Mouse (Mus musculus) hindbrain, embryonic 11.5 days (tissue): ENCODE data around the gene Susd4. TPM values are rescaled to one million over a fixed set of nuclear protein-coding genes. Genes with fewer than 3 reads are reported as not detected.
A peak's percentile ranks its signal among the peaks of the same experiment; 100 is the strongest.

Source experiments
- ATAC-seq: fragments of 200-750 bp; cut with Nextera tagmentation; 2 replicates; pipeline ENCODE4 v1.8.0; 2017; ENCODE audit warnings: mild to moderate bottlenecking, moderate TSS enrichment, moderate library complexity; ENCODE audit not compliant: low FRiP score
- DNase-seq: peaks from one replicate; pipeline ENCODE4 v3.0.0-alpha.2; 2015; ENCODE audit warnings: low spot score
- H3K27ac ChIP-seq: fragments of 300-500 bp; sonication (generic); 2 replicates; pipeline ENCODE4 v1.5.1; 2014; ENCODE audit warnings: mild to moderate bottlenecking, low read depth, low read length
- H3K27me3 ChIP-seq: fragments of 300-500 bp; sonication (generic); 2 replicates; pipeline ENCODE4 v1.6.1; 2014; ENCODE audit warnings: mild to moderate bottlenecking, low read length, moderate library complexity, mixed read lengths; ENCODE audit not compliant: control insufficient read depth, insufficient read depth
- H3K36me3 ChIP-seq: fragments of 300-500 bp; sonication (generic); 2 replicates; pipeline ENCODE4 v1.6.1; 2014; ENCODE audit warnings: mild to moderate bottlenecking, low read length, moderate library complexity, mixed read lengths; ENCODE audit not compliant: control insufficient read depth, insufficient read depth
- H3K4me1 ChIP-seq: fragments of 300-500 bp; sonication (generic); replicated peaks from 2 replicates; pipeline ENCODE4 v1.6.1; 2014; ENCODE audit warnings: low read length, mixed read lengths; ENCODE audit not compliant: control insufficient read depth, insufficient read depth
- H3K4me2 ChIP-seq: fragments of 300-500 bp; sonication (generic); replicated peaks from 2 replicates; pipeline ENCODE4 v1.6.1; 2014; ENCODE audit warnings: mild to moderate bottlenecking, low read depth, low read length
- H3K4me3 ChIP-seq: fragments of 300-500 bp; sonication (generic); 2 replicates; pipeline ENCODE4 v1.5.1; 2014; ENCODE audit warnings: low read depth, low read length
- H3K9ac ChIP-seq: fragments of 300-500 bp; sonication (generic); 2 replicates; pipeline ENCODE4 v1.6.1; 2014; ENCODE audit warnings: low read depth, low read length
- H3K9me3 ChIP-seq: fragments of 300-500 bp; sonication (generic); 2 replicates; pipeline ENCODE4 v1.6.1; 2016; ENCODE audit warnings: low read length; ENCODE audit not compliant: control insufficient read depth
- WGBS: fragments of 180-500 bp; shearing (Covaris S2); extraction: QIAGEN DNeasy Blood & Tissue Kit; methylation state at CpG from one replicate; pipeline ENCODE4 v1.1.7; 2014; 5-methylcytosine and 5-hydroxymethylcytosine counted together
- polyA plus RNA-seq: library from polyadenylated mRNA; unstranded; fragments of >200 nt; fragmentation: Nextera tagmentation; extraction: Ambion mirVana; gene quantifications from 2 replicates; pipeline ENCODE4 v1.2.1, GENCODE M21; 2014

Gene Susd4
- polyA plus RNA-seq, 1 experiment from 2014 or later, result 27.2 TPM

DNA sequence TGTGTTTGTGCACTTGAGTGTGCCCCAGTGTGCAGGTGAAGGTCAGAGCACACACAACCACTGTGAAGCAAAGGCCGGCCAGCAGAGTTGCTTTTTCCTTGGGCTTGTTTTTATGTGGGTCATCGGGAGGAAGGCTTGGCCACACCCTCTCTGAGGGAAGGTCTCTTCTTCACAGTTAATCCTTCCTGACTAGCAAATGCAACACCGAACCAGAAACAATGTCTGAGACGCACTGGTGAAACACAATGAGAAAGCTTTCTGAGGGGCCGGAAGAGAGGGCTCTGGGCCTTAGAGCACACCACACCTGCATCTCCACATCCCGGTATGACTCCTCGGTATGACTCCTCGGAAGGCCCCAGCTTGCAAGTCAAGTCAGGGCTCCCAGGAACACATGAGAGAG is 12.4 kb upstream of the Susd4 start:
- Histone ChIP-seq H3K9me3 (no peaks in the 10 kb centered on the region), H3K4me3 (no peak overlapping the region), H3K4me1 (no peaks in the 10 kb centered on the region), H3K9ac (no peak overlapping the region), H3K36me3 (no peaks in the 10 kb centered on the region), H3K27ac (no peak overlapping the region), H3K27me3 (no peaks in the 10 kb centered on the region), H3K4me2 (no peak overlapping the region)
- DNase-seq (no peak), ATAC-seq (no peak)
- 82% methylated on average over 8 of the region's 8 CpGs for WGBS

GRCm38 (mm10) chr1:182753694-182754093 is 10.0 kb upstream of the Susd4 start:
- H3K9ac ChIP-seq, result no peak overlapping the region
- H3K9me3 ChIP-seq, result no peaks in the 10 kb centered on the region
- H3K27ac ChIP-seq, result no peak overlapping the region
- DNase-seq (no peak), ATAC-seq (no peak)
- 84% methylated on average over 8 of the region's 8 CpGs for WGBS
- no peak overlapping the region for H3K4me3 ChIP-seq
- H3K36me3 ChIP-seq, result no peaks in the 10 kb centered on the region
- H3K4me2 ChIP-seq, result no peak overlapping the region
- H3K4me1 ChIP-seq, result no peaks in the 10 kb centered on the region
- no peaks in the 10 kb centered on the region for H3K27me3 ChIP-seq

GRCm38 (mm10) chr1:182754865-182755264 is 8.8 kb upstream of the Susd4 start:
- H3K36me3 ChIP-seq, result no peaks in the 10 kb centered on the region
- H3K9ac ChIP-seq, result no peak overlapping the region
- ATAC-seq (no peak), DNase-seq (no peak)
- H3K4me1 ChIP-seq, result no peaks in the 10 kb centered on the region
- no peak overlapping the region for H3K4me3 ChIP-seq
- H3K27me3 ChIP-seq, result no peaks in the 10 kb centered on the region
- no peak overlapping the region for H3K4me2 ChIP-seq
- WGBS, result 83% methylated on average over 5 of the region's 5 CpGs
- H3K27ac ChIP-seq, result no peak overlapping the region
- no peaks in the 10 kb centered on the region for H3K9me3 ChIP-seq

- WGBS, result 93% methylated on average over 1 of the region's 1 CpGs
- Histone ChIP-seq H3K9me3 (no peaks in the 10 kb centered on the region), H3K36me3 (no peaks in the 10 kb centered on the region), H3K27me3 (no peaks in the 10 kb centered on the region), H3K27ac (no peak overlapping the region), H3K4me3 (no peak overlapping the region), H3K4me2 (no peak overlapping the region), H3K9ac (no peak overlapping the region), H3K4me1 (no peaks in the 10 kb centered on the region)
- no peak for ATAC-seq
- peak; percentile 12 for DNase-seq
These were observed 4.9 kb upstream of the Susd4 start for GRCm38 (mm10) chr1:182758783-182759182.

DNA sequence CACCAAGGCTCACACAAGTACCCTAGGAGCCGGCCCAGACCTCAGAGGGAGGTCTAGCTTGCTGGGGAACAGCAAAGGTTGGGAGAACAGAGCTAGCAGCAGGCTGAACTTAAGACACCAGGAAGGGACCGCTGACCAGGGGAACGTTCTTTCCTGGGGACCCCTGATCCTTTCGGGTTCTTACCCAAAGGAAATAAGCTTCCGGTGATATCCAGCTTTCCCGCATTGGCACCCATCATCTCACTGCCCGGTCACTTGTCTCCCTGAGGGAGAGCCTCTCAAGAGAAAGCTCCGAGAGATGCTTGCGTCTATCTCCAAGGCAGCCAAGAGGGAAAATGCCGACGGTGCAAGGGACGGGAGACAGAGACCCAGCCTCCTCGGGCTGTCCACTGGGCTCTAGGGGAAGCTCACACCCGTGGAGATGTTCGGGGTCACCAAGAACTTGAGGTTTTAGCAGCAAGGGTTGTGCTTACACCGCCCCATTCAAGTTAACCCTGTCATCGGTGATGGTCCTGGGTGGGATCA is 407 bp upstream of the Susd4 start:
- H3K27ac ChIP-seq, result no peak overlapping the region
- H3K9ac ChIP-seq, result peak overlapping the region; percentile 73; the same call in 1 of the 2 replicates
- no peaks in the 10 kb centered on the region for H3K27me3 ChIP-seq
- peak overlapping the region; percentile 95 for H3K4me2 ChIP-seq
- 9% methylated on average over 17 of the region's 17 CpGs for WGBS
- ATAC-seq (peak; percentile 6), DNase-seq (no peak)
- peaks cover 4% of the 10 kb centered on the region; the same call in 1 of the 2 replicates for H3K4me1 ChIP-seq
- H3K9me3 ChIP-seq, result no peaks in the 10 kb centered on the region
- H3K36me3 ChIP-seq, result no peaks in the 10 kb centered on the region
- H3K4me3 ChIP-seq, result peak overlapping the region; percentile 57

- Histone ChIP-seq H3K27ac (peak overlapping the region; percentile 80), H3K36me3 (no peaks in the 10 kb centered on the region), H3K4me2 (peak overlapping the region; percentile 95), H3K9me3 (no peaks in the 10 kb centered on the region), H3K4me1 (peaks cover 4% of the 10 kb centered on the region; the same call in 1 of the 2 replicates), H3K4me3 (peak overlapping the region; percentile 57), H3K27me3 (no peaks in the 10 kb centered on the region), H3K9ac (peak overlapping the region; percentile 73)
- peak; percentile 84 for ATAC-seq
- peak; percentile 66 for DNase-seq
- 2% methylated on average over 27 of the region's 27 CpGs for WGBS
These were observed 1.1 kb downstream of the Susd4 start for GRCm38 (mm10) chr1:182764541-182765281.

DNA sequence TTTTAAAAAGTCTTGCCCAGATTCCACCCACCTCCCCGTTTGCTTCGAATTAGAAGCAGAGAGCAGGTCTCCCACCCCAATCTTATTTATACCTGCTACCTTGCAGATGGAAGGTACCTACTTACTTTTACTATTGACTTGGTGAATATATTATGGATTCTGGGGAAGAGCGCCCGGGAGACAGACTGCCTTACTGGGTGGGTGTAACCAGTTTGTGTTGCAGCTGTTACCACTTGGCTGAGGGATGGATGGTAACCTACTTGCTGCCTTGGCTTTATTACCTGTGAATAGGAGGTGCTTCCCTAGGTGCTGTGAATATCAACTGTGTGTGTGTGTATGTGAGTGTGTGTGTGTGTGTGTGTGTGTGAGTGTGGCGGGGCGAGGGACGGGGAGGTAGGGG is 11.9 kb downstream of the Susd4 start:
- no peak overlapping the region for H3K4me3 ChIP-seq
- no peaks in the 10 kb centered on the region for H3K9me3 ChIP-seq
- H3K27ac ChIP-seq, result no peak overlapping the region
- no peaks in the 10 kb centered on the region for H3K36me3 ChIP-seq
- WGBS, result 85% methylated on average over 7 of the region's 7 CpGs
- H3K4me1 ChIP-seq, result no peaks in the 10 kb centered on the region
- H3K4me2 ChIP-seq, result no peak overlapping the region
- H3K27me3 ChIP-seq, result no peaks in the 10 kb centered on the region
- DNase-seq (no peak), ATAC-seq (no peak)
- no peak overlapping the region for H3K9ac ChIP-seq

DNA sequence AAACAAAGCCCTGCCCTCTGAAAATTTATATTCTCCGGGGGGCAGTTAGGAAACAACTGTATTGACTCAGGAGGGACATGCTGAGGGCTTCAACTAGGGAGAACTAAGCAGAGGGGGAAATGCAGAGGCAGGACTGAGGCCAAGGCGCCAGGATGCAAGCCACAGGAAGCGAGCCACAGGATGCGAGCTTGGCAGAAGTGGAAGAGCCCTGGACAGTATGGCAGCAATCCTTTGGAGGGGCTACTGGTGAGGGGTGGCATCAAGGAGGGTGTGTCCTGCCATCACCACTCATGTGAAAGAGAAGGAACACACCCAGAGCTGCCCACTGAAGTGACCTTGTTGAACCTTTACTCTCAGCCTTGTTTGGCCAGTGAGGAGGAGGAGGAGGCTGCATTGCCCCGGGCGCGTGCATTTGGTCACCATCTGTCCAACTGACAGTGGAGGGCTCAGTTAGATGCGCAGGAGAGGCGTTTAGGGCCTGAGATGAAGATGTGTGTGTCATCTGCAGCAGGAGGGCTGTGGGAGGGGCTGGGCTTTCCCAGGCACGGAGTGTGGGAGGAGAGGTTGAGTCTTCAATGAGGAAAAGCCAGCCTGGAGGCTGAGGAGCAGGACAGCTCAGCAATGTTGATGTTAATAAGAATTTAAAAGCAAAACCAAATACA is 13.2 kb downstream of the Susd4 start:
- no peak overlapping the region for H3K27ac ChIP-seq
- 48% methylated on average over 10 of the region's 10 CpGs for WGBS
- no peak overlapping the region for H3K4me2 ChIP-seq
- no peaks in the 10 kb centered on the region for H3K9me3 ChIP-seq
- H3K4me3 ChIP-seq, result no peak overlapping the region
- H3K9ac ChIP-seq, result no peak overlapping the region
- H3K4me1 ChIP-seq, result no peaks in the 10 kb centered on the region
- DNase-seq, result peak; percentile 12
- ATAC-seq, result no peak
- H3K36me3 ChIP-seq, result no peaks in the 10 kb centered on the region
- no peaks in the 10 kb centered on the region for H3K27me3 ChIP-seq

GRCm38 (mm10) chr1:182778225-182778624 is 14.6 kb downstream of the Susd4 start:
- H3K27me3 ChIP-seq, result no peaks in the 10 kb centered on the region
- no peak overlapping the region for H3K9ac ChIP-seq
- H3K4me2 ChIP-seq, result no peak overlapping the region
- no peaks in the 10 kb centered on the region for H3K4me1 ChIP-seq
- DNase-seq, result no peak
- H3K9me3 ChIP-seq, result no peaks in the 10 kb centered on the region
- 88% methylated on average over 13 of the region's 13 CpGs for WGBS
- no peak for ATAC-seq
- no peak overlapping the region for H3K4me3 ChIP-seq
- no peaks in the 10 kb centered on the region for H3K36me3 ChIP-seq
- H3K27ac ChIP-seq, result no peak overlapping the region
